Mouse (Mus musculus): ENCODE measurements around the gene Cbwd1.
"Not testable (repeated sequence)": the region's sequence is repeated elsewhere in the genome, so short reads cannot be mapped to it uniquely, and the experiment has no call there.

The Cbwd1 gene

DNA sequence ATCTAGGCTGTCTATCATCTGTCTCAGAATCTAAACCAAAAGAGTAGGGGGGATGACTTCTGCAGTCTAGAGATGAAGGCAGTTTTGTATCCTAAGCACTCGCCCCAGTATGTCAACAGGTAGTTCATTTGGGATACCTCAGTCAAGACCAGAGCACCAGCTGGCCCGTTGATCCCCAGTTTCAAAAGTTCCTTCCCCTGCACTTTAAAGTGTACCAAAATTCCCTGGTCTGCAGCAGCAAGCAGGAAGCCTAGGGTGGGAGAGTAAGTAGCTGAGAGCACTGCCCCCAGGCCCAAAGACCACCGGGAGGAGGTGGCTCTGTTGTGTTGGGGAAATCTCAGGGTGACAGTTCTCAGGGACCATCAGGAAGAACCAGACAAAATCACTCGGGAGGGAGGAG is 64.9 kb downstream of the Cbwd1 start:
- DNase-seq = no peak

GRCm38 (mm10) chr19:24886888-24887287 is 74.5 kb downstream of the Cbwd1 start:
- DNase-seq = no peak

DNA sequence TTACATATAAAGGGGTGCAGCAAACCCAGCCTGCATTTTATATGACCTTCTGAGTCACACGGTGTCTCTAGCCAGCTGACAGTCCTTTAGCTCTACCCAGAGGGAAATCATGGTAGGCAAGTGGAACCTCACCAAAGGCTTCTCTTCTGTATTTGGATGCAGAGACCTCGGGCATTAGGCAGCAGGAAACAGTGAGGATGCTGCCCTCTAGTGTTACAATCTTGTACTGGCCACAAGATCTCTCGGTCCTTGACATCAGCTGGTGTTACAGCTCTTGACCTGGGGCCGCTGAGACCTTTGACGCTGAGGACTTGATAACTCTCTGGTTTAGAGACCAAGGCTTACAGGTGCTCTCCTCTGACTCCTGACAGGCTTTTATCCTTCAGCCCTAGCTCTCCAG is 75.9 kb downstream of the Cbwd1 start:
- peak; percentile 36 for DNase-seq

- DNase-seq = no peak
These were observed 80.2 kb downstream of the Cbwd1 start for GRCm38 (mm10) chr19:24881237-24881636.

DNA sequence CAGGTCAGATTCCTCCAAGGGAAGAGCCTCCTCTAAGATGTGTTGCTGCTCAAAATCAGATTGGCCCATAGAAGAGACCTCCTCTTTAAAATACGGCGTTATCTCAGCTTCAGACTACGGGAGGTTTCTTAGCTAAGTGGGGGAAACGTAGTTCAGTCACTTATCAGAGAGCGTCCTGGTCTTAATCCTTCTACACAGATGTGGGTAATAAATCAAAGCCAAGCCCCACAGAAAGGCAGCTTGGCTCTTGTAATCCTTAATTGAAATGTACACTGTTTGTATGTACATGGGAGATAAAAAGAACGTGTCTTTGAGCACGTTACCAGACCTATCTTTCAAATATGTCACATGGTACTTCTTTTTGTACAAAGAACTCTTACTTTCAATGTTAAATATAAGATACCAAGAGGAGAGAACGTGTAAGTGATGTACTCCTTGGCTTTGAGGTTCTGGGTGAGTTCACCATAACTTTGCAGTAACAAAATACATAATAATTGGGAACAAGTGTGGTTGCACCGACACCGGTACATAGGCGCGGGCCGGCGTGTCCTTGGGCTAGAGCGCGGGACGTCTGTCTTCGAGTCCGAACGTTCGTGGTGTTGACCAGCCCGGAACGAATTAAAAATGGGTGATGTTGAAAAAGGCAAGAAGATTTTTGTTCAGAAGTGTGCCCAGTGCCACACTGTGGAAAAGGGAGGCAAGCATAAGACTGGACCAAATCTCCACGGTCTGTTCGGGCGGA is 86.1 kb downstream of the Cbwd1 start, which contains the start of gene Gm10053:
TSS of gene Gm10053 (plus strand) at position 558 of the 742 bp plus-strand sequence.
- DNase-seq = not testable (repeated sequence)

DNA sequence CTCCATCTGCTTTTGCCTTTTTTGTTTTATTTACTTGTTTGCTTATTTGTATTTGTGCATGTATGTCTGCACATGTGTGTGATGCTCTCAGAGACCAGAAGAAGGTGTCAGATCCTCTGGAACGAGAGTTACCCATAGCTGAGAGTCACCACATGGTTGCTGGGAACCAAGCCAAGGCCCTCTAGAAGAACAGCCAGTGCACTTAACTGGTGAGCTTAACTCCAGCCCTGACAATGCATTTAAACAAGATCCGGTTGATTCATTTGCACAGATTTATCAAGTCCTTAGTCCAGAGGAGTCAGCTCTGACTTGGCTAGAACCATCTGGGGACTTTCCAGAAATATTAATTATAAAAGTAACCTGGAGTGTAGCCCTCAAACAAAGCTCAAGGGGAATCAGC is 87.5 kb downstream of the Cbwd1 start:
- DNase-seq = no peak

- peak; percentile 37 for DNase-seq
These were observed 90.3 kb downstream of the Cbwd1 start for GRCm38 (mm10) chr19:24871037-24871635.
